Mouse (Mus musculus): ENCODE results near the gene Rps15.

- TF ChIP-seq ZC3H11A (IDR thresholded peaks at IDR 0.05; ENCODE audit: borderline replicate concordance, low read depth, low read length) (no peak), HCFC1 (IDR thresholded peaks at IDR 0.05; ENCODE audit: borderline replicate concordance, insufficient read depth, low read length) (no peak), MAFK (IDR thresholded peaks at IDR 0.05; ENCODE audit: insufficient read depth, low read depth, low read length) (no peak), ZNF384 (IDR thresholded peaks at IDR 0.05; ENCODE audit: low read depth, low read length) (no peak)
These were observed 7.6 kb downstream of the Rps15 start for GRCm38 (mm10) chr10:80299824-80300223.
